Mouse (Mus musculus) left cerebral cortex, adult 9 months (tissue): ENCODE measurements around the gene Scn11a.

Source experiments
- DNase-seq, 2 experiments: peaks; one replicate each; pipeline ENCODE4 v3.0.0; 2022; ENCODE audit warnings: low spot score in 2 of 2

Scn11a gene

GRCm38 (mm10) chr9:119795254-119795912, 29.9 kb downstream of the Scn11a start:
- DNase-seq, result no peak

DNA sequence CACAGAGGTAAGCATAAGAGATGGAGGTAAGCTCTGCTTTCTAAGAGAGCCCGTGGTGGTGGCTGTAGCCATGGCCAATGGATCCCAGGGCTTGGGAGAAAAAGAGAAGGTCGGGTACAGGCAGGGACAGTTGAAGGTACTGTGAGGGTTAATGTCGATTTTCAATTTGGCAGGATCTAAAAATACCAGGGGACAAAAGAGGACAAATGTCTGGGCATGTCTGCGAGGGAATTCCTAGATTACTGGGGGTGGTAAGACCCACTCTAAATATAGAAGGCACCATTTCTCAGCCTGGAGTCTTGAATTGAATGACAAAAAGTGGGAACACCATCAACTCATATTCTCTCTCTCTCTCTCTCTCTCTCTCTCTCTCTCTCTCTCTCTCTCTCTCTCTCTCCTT, 30.8 kb downstream of the Scn11a start:
- no peak for DNase-seq

DNA sequence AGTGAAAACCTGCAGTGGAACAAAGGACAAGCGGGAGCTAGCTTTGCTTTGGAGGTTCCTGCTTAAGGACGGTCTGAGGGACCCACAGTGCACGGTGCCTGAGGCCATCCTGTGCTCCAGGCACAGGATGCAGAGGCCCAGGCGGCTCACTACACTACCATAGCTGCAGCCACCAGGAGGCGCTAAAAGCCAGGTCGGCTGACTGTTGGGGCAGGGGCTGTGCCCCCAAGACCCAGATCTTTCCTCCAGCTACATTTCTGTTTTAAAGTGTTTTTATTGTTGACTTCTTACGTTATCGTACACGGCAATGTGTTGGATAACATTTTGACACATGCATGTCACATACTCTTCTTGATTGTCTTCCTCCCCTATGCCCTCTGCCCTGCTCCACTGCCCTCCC, 32.8 kb downstream of the Scn11a start:
- no peak for DNase-seq

DNA sequence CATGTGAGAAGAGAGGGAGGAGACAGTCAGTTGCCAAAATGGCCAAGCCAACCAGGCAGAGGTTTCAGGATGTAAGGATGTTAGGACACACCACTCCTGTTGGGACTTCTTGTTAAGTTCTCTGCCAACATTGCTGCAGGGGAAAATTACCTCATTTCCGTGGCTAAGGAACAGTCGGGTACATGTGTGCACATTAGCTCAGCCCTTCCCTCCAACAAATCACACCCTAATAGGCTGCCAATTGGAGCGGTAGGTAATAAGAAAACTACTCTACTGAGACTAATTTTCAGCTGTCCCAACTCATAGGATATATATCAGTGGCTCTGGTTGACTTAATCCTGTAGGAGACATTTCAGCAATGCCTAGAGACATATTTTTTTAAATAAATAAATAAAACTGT, 44.4 kb downstream of the Scn11a start:
- DNase-seq, result no peak

DNA sequence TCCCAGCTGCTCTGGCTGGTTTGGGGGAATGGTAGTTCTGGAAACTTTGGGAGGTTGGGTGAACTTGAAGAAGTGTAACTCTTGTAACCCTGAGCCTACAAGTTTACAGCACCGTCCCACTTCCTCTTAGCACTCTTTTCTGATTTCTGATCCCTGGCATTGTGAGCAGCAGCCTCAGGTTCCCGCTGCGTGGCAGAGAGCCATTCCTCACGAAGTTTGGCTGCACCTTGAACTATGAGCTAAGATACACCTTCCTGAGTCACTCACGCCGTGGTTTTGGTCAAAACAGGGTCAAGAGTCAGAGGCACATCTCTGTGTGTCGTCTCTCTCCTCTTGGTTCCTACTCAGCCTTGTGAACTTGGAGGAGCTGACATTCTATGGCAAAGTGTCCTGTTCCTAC, 48.6 kb downstream of the Scn11a start:
- no peak for DNase-seq

- peak in 1 of 2 experiments; percentile 12 for DNase-seq
These were observed 56.7 kb downstream of the Scn11a start for GRCm38 (mm10) chr9:119768585-119768984.

- no peak for DNase-seq
These were observed 65.0 kb downstream of the Scn11a start for GRCm38 (mm10) chr9:119760226-119760625.

- DNase-seq, result no peak
These were observed 65.8 kb downstream of the Scn11a start for GRCm38 (mm10) chr9:119759457-119759856.

DNA sequence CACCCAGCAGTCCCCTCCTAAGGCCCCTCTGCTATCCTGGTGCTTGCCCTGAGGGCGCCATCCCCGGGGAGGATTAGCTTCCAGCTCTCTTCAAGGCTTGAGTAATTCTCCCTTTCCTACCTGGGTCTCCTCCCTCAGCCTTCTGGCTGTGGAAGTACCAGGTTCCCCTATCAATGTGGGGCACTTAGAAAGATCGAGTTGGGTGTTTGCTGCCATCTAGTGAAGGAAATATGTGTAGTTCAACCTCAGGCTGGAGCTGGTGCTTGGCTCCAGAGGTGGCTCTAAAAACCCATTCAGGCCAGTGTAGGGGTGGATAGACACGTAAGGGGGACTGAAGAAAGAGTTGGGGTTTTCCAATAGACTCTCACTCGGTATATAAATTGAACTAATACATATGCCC, 73.7 kb downstream of the Scn11a start:
- DNase-seq, result peak in 1 of 2 experiments; percentile 54

DNA sequence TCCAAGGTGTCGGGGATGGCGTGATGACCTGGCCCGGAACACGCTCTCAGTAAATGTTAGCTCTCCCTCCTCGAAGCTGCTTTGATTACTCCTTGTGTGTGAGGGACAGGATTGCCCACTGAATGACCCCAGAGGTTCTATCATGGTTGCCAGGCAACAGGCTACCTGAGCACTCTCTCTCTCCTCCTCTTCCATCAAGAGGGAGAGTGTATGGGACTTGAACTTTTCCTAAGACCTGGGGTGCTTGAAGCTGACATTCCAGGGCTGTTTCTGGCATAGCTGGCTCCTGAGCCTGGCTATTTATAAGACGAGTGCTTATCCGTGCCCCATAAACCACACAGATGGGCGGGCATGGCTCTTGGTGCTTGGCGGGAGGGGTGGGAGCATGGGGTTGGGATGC, 76.1 kb downstream of the Scn11a start:
- DNase-seq, result no peak

- DNase-seq, result no peak
These were observed 81.4 kb downstream of the Scn11a start for GRCm38 (mm10) chr9:119743900-119744299.

DNA sequence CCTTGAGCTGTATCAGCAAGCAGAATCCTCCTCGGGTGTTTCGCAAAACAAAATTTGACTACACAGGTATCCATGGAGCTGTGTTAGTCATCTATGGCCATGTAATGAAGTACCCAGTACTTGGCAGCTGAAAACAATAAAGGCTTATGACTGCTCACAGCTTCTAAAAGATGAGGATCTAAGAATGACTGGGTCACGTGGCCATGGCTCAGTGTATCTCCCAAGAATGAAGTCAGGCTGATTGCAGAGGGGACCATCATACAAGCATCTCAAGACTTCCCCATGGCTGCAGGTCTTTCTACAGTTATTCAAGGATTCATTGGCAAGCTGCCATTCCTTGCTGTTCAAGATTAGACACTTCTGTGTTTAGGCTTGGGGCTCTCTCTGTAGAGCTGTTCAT, 81.9 kb downstream of the Scn11a start:
- no peak for DNase-seq

DNA sequence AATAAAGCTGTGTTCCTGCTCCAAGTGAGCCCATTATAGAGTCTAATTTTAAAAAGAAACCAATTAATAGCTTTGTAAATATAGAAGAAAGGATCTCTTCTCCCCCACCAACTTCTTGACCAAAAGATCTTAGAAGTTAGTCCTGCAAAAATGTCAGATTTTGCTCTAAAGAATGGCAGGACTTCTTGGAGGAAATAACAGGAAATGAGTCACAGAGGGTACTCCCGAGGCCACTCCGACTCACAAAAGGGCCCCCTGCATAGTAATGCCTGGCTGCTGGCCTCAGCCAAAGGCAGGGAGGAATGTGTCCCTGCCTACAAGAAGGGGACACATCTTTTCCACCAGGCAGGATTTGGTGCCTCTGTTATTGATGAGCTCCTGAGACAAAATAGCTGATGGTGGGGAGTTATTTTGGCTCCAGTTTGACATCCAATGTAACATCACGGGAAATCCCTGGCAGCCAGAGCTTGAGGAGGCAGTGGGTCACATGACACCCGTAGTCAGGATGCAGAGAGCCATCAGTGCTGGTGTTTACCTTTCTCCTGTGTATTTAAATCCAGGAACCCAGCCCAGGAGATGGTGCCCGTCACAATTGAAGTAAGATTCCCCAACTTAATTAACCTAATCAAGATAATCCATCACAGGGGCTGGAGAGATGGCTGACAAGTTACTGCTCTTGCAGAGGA, 84.0 kb downstream of the Scn11a start:
- DNase-seq, result no peak

GRCm38 (mm10) chr9:119728412-119729097, 96.7 kb downstream of the Scn11a start:
- DNase-seq, result no peak

- no peak for DNase-seq
These were observed 98.3 kb downstream of the Scn11a start for GRCm38 (mm10) chr9:119726990-119727389.

GRCm38 (mm10) chr9:119725293-119725862, 99.9 kb downstream of the Scn11a start:
- peak in 1 of 2 experiments; percentile 8 for DNase-seq

DNA sequence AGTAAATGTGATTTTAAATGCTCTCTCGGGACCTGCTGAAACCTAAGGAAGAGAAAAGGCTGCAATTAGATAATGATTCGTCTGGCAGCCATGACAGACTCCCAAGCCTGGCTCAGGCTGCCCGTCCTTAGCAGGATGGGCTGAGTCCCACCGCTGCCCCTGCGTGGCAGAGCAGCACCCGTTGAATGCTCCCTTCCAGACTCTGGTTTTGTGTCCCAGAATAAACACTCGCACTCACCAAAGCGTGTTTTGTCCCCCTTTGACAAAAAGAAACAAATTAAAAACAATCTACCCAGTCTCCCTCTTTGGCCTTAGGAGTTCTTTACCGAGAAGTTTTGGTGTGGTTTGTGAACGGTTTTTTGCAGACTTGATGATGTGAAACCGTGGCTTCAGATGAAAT, 106.0 kb downstream of the Scn11a start, which contains the start of gene Scn10a:
Gene Scn10a (minus strand): TSS at position 101 of the 400 bp plus-strand sequence.
- DNase-seq, result no peak

GRCm38 (mm10) chr9:119706700-119707099, 118.6 kb downstream of the Scn11a start:
- DNase-seq, result no peak
